Mouse (Mus musculus) limb, embryonic 12.5 days (tissue): ENCODE data around the gene Ppp1r16b. TPM values are rescaled to one million over a fixed set of nuclear protein-coding genes. Genes with fewer than 3 reads are reported as not detected.
"Not testable (repeated sequence)": the region's sequence is repeated elsewhere in the genome, so short reads cannot be mapped to it uniquely, and the experiment has no call there.

Source experiments
- ATAC-seq: fragments of 200-750 bp; cut with Nextera tagmentation; 2 replicates; pipeline ENCODE4 v1.8.0; 2017; ENCODE audit warnings: low read depth, moderate TSS enrichment; ENCODE audit not compliant: insufficient number of reproducible peaks, insufficient read depth, low FRiP score, low TSS enrichment
- H3K27ac ChIP-seq: fragments of 300-500 bp; sonication (generic); 2 replicates; pipeline ENCODE4 v1.5.1; 2016; ENCODE audit warnings: mild to moderate bottlenecking, moderate library complexity
- H3K27me3 ChIP-seq: fragments of 300-500 bp; sonication (generic); 2 replicates; pipeline ENCODE4 v1.6.1; 2016; ENCODE audit warnings: mild to moderate bottlenecking, moderate library complexity
- H3K36me3 ChIP-seq: fragments of 300-500 bp; sonication (generic); 2 replicates; pipeline ENCODE4 v1.6.1; 2016; ENCODE audit warnings: mild to moderate bottlenecking, moderate library complexity
- H3K4me1 ChIP-seq: fragments of 300-500 bp; sonication (generic); replicated peaks from 2 replicates; pipeline ENCODE4 v1.6.1; 2016
- H3K4me2 ChIP-seq: fragments of 300-500 bp; sonication (generic); 2 replicates; pipeline ENCODE4 v1.6.1; 2016; ENCODE audit warnings: mild to moderate bottlenecking, moderate library complexity
- H3K4me3 ChIP-seq: fragments of 300-500 bp; sonication (generic); replicated peaks from 2 replicates; pipeline ENCODE4 v1.5.1; 2016; ENCODE audit warnings: mild to moderate bottlenecking
- H3K9ac ChIP-seq: fragments of 300-500 bp; sonication (generic); replicated peaks from 2 replicates; pipeline ENCODE4 v1.6.1; 2016; ENCODE audit warnings: mild to moderate bottlenecking, moderate library complexity
- H3K9me3 ChIP-seq: fragments of 300-500 bp; sonication (generic); 2 replicates; pipeline ENCODE4 v1.6.1; 2016; ENCODE audit warnings: mild to moderate bottlenecking, moderate library complexity
- WGBS: fragments of 180-500 bp; shearing (Covaris S2); methylation state at CpG from one replicate; pipeline ENCODE4 v1.1.7; 2016; 5-methylcytosine and 5-hydroxymethylcytosine counted together
- polyA plus RNA-seq: library from polyadenylated mRNA; unstranded; fragments of >200 nt; fragmentation: Nextera tagmentation; extraction: Ambion mirVana; gene quantifications from 2 replicates; pipeline ENCODE4 v1.2.1, GENCODE M21; 2016

Ppp1r16b gene
- polyA plus RNA-seq, 1 experiment from 2014 or later = 3.3 TPM

GRCm38 (mm10) chr2:158726252-158726651 lies 61.1 kb downstream of the Ppp1r16b start:
- Histone ChIP-seq H3K27ac (no peak overlapping the region), H3K9me3 (no peaks in the 10 kb centered on the region), H3K4me3 (no peak overlapping the region), H3K27me3 (peaks cover 8% of the 10 kb centered on the region), H3K9ac (no peak overlapping the region), H3K4me1 (no peaks in the 10 kb centered on the region), H3K36me3 (no peaks in the 10 kb centered on the region), H3K4me2 (no peak overlapping the region)
- 52% methylated on average over 6 of the region's 6 CpGs for WGBS
- no peak for ATAC-seq

DNA sequence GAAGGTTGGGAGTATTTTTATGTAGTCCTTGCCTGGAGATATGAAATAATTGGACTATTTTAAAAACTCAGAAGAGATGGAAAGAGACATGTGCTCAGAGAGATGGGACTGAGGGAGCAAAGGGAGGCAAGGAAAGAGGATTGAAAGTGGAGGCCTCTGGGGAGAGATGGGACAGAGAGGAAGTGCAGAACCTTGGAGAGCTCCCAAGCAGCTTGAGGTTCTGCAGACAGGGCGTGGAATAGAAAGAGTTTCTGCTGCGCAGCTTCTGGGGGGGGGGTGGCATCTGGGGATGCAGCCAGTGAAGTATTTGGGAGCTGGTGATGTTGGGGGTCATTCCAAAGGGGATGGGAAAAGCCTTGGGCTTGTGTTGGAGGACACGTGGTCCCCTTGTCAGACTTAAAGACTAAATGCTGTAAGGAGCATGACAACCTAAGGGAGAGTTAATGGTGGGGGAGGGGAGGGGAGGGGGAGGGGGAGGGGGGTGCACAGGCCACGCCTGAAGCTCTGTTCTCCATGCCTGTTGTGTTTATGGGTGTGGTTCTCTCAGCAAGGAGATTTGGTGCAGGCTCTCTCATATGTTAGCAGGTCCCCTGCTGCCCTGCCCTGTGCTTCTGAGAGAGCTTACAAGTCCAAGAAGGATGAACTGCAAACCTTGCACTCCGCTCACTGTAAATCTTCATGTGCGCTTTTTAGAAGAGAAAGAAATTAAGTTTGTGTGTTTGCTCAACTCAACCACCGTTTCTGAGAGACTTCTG lies 63.0 kb downstream of the Ppp1r16b start:
- no peaks in the 10 kb centered on the region for H3K9me3 ChIP-seq
- H3K4me1 ChIP-seq = no peaks in the 10 kb centered on the region
- no peaks in the 10 kb centered on the region for H3K36me3 ChIP-seq
- H3K4me3 ChIP-seq = no peak overlapping the region
- no peak overlapping the region for H3K4me2 ChIP-seq
- no peak overlapping the region for H3K27ac ChIP-seq
- no peak overlapping the region for H3K9ac ChIP-seq
- no peak for ATAC-seq
- no peaks in the 10 kb centered on the region; the same call in 1 of the 2 replicates for H3K27me3 ChIP-seq
- 43% methylated on average over 7 of the region's 7 CpGs for WGBS

DNA sequence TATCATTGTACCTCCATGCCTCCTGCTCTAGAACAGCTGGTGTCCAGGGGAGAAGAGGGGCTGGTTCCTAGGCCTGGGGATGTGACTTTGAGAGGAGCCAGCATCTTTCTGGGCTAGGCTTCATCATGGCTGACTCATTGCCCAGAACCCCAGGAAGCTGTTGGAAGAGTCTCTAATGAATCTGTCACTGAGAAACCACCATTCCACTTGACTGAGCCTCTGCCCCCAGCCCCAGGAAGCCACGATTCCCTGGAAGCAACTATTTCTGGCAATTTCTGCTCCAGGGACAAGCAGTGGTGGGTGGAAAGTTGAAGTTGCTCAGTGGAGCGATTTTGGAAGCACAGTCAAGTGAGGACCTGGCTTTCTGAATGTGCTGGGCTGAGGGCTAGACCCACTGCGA lies 65.7 kb downstream of the Ppp1r16b start:
- Histone ChIP-seq H3K27ac (no peak overlapping the region), H3K9me3 (no peaks in the 10 kb centered on the region), H3K9ac (no peak overlapping the region), H3K4me1 (no peaks in the 10 kb centered on the region), H3K4me3 (no peak overlapping the region), H3K36me3 (no peaks in the 10 kb centered on the region), H3K4me2 (no peak overlapping the region), H3K27me3 (no peaks in the 10 kb centered on the region)
- no peak for ATAC-seq
- WGBS = 74% methylated on average over 3 of the region's 3 CpGs

GRCm38 (mm10) chr2:158732521-158732920 lies 67.3 kb downstream of the Ppp1r16b start:
- H3K4me1 ChIP-seq = no peaks in the 10 kb centered on the region
- no peak overlapping the region for H3K9ac ChIP-seq
- H3K9me3 ChIP-seq = 0 out of 2 replicates have a peak, but pooled peaks cover 4% of the 10 kb centered on the region
- 86% methylated on average over 9 of the region's 9 CpGs for WGBS
- no peak overlapping the region for H3K27ac ChIP-seq
- H3K36me3 ChIP-seq = no peaks in the 10 kb centered on the region
- H3K27me3 ChIP-seq = no peaks in the 10 kb centered on the region
- H3K4me2 ChIP-seq = no peak overlapping the region
- no peak overlapping the region for H3K4me3 ChIP-seq
- no peak for ATAC-seq

DNA sequence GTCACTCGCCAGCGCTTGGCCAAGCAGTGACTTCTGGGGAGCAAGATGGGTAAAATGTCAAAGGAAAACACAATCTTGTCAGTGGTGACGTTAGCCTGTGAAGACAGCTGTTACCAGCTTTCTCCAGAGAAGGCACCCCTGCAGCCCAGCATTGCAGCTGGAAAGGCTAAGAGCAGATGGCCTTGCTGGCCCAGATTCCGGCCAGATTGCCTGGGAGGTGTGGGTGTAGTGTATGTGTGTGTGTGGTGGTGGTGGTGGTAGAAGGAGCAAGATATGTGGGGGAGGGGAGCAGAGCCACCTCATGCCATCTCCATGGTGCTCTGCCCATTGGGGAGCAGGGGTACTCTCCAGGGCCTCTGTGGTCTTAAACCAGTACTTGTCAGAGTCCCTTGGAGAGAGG lies 67.9 kb downstream of the Ppp1r16b start:
- no peak overlapping the region for H3K9ac ChIP-seq
- no peaks in the 10 kb centered on the region for H3K36me3 ChIP-seq
- H3K9me3 ChIP-seq = 0 out of 2 replicates have a peak, but pooled peaks cover 4% of the 10 kb centered on the region
- no peaks in the 10 kb centered on the region for H3K4me1 ChIP-seq
- no peak for ATAC-seq
- no peak overlapping the region for H3K27ac ChIP-seq
- WGBS = 72% methylated on average over 4 of the region's 4 CpGs
- no peak overlapping the region for H3K4me3 ChIP-seq
- H3K4me2 ChIP-seq = no peak overlapping the region
- no peaks in the 10 kb centered on the region for H3K27me3 ChIP-seq

- Histone ChIP-seq H3K36me3 (no peaks in the 10 kb centered on the region), H3K27me3 (no peaks in the 10 kb centered on the region), H3K4me1 (no peaks in the 10 kb centered on the region), H3K9me3 (0 out of 2 replicates have a peak, but pooled peaks cover 4% of the 10 kb centered on the region), H3K4me3 (no peak overlapping the region), H3K9ac (no peak overlapping the region), H3K4me2 (no peak overlapping the region), H3K27ac (no peak overlapping the region)
- ATAC-seq = no peak
- 86% methylated on average over 6 of the region's 6 CpGs for WGBS
Observed at GRCm38 (mm10) chr2:158733914-158734313, 68.7 kb downstream of the Ppp1r16b start.

GRCm38 (mm10) chr2:158734500-158735152 lies 69.4 kb downstream of the Ppp1r16b start:
- no peak for ATAC-seq
- H3K4me3 ChIP-seq = no peak overlapping the region
- H3K27ac ChIP-seq = no peak overlapping the region
- no peaks in the 10 kb centered on the region for H3K27me3 ChIP-seq
- 83% methylated on average over 7 of the region's 7 CpGs for WGBS
- no peaks in the 10 kb centered on the region for H3K4me1 ChIP-seq
- 0 out of 2 replicates have a peak, but pooled peaks cover 4% of the 10 kb centered on the region for H3K9me3 ChIP-seq
- no peaks in the 10 kb centered on the region for H3K36me3 ChIP-seq
- no peak overlapping the region for H3K9ac ChIP-seq
- H3K4me2 ChIP-seq = no peak overlapping the region

DNA sequence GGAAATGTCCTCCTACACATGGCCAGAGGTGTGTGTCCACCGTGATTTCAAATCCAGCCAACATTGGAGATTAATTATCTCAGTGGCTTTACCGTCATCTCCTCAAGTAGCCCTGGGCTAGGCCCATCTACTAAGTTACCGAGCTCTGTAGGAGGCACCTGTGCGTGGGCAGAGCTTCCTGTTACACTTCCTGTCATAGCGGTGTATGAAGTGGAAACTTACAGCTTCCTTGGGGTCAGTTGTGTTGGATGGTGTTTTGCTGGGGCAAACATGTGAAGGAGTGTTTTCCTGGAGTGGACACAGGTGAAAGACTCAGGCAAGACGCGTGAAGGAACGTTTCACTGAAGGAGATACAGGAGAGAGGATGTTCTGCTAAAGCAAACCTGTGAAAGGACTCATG lies 70.1 kb downstream of the Ppp1r16b start:
- no peaks in the 10 kb centered on the region for H3K4me1 ChIP-seq
- 83% methylated on average over 8 of the region's 8 CpGs for WGBS
- H3K4me2 ChIP-seq = no peak overlapping the region
- no peak overlapping the region for H3K9ac ChIP-seq
- H3K4me3 ChIP-seq = no peak overlapping the region
- H3K27me3 ChIP-seq = no peaks in the 10 kb centered on the region
- no peak for ATAC-seq
- 0 out of 2 replicates have a peak, but pooled peaks cover 4% of the 10 kb centered on the region for H3K9me3 ChIP-seq
- H3K27ac ChIP-seq = no peak overlapping the region
- H3K36me3 ChIP-seq = no peaks in the 10 kb centered on the region

- 75% methylated on average over 4 of the region's 4 CpGs for WGBS
- ATAC-seq, H3K4me3 ChIP-seq: not testable (repeated sequence)
Observed at GRCm38 (mm10) chr2:158736247-158736646, 71.0 kb downstream of the Ppp1r16b start.

DNA sequence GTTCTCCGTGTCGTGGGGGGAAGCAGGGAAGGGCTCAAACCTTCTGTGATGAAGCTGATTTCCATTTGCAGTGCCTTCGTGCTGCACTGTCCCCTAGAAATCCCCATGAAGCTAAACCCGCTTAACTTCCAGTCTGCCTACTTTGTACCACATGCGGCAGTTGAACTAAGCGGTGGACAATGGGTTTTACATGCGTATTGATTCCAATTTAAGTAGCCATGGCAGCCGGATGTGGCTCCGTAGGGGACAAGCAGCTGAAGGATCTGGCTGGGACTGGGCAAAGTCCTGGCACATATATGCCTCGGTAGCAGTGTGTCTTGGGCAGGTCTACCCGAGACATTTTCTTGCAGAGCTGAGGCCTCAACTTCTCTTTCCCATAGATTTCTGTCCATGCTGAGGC lies 73.4 kb downstream of the Ppp1r16b start:
- H3K36me3 ChIP-seq = no peaks in the 10 kb centered on the region
- no peaks in the 10 kb centered on the region for H3K27me3 ChIP-seq
- 89% methylated on average over 11 of the region's 11 CpGs for WGBS
- H3K4me1 ChIP-seq = no peaks in the 10 kb centered on the region
- ATAC-seq = no peak
- no peak overlapping the region for H3K27ac ChIP-seq
- no peak overlapping the region for H3K4me3 ChIP-seq
- H3K9ac ChIP-seq = no peak overlapping the region
- H3K9me3 ChIP-seq = 0 out of 2 replicates have a peak, but pooled peaks cover 8% of the 10 kb centered on the region
- no peak overlapping the region for H3K4me2 ChIP-seq

More at GRCm38 (mm10) chr2:158736247-158736646, 71.0 kb downstream of the Ppp1r16b start:
- not testable (repeated sequence) for H3K4me2 ChIP-seq, H3K9me3 ChIP-seq, H3K27me3 ChIP-seq, H3K27ac ChIP-seq, H3K4me1 ChIP-seq, H3K9ac ChIP-seq, H3K36me3 ChIP-seq

DNA sequence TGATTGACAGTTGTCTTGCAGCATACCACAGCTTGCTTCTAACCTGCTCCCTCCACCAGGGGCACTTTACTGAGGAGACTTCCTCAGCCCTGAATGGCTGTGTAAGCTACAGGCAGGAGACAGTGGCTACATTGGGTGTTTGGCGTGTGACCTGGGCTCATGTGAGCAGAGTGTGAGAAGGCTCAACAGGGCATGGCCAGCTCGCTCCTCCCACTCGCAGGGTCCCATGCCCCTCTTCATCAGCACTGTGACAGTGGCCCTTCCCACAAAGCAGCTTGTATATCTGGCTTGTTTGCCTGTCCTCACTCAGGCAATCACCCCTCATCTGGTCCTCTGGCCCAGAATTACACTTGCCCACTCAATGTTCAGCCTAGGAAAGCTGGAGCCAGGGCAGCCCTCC lies 73.9 kb downstream of the Ppp1r16b start:
- 76% methylated on average over 3 of the region's 3 CpGs for WGBS
- Histone ChIP-seq H3K27me3 (no peaks in the 10 kb centered on the region), H3K9ac (no peak overlapping the region), H3K4me2 (no peak overlapping the region), H3K9me3 (0 out of 2 replicates have a peak, but pooled peaks cover 8% of the 10 kb centered on the region), H3K4me1 (no peaks in the 10 kb centered on the region), H3K27ac (no peak overlapping the region), H3K36me3 (no peaks in the 10 kb centered on the region), H3K4me3 (no peak overlapping the region)
- ATAC-seq = no peak
